Mouse (Mus musculus): ENCODE data around the gene Calm1. TPM values are rescaled to one million over a fixed set of nuclear protein-coding genes. Genes with fewer than 3 reads are reported as not detected.

Gene Calm1
- polyA plus RNA-seq, 1 experiment from 2014 or later = 432 TPM

DNA sequence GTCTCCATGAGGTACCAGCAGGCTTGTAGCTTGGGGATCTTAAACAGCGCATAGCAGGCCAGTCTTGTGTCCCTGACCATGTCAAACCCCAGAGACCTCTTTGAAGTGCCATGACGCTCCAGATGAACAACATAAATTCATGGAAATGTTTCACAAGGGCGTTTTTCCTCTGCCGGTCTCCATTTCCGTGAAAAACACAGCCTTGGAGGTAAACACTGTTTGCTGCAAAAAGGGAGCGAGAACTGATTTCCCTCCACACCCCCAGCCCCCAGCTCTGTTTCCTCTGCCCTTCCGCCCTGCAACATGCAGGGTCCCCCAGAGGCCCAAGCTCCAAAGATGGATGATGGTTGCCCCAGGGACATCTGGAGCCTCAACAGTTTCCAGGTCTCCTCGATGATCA, 24.3 kb downstream of the Calm1 start:
- H3K79me2 ChIP-seq (ENCODE audit: inconsistent target) = no peaks in the 10 kb centered on the region
- WGBS (ENCODE audit: missing documents) = 87% methylated on average over 8 of the region's 8 CpGs
- H3K4me3 ChIP-seq (ENCODE audit: inconsistent target) = no peak overlapping the region
- H3K27ac ChIP-seq = no peak overlapping the region
- no peaks in the 10 kb centered on the region for H3K36me3 ChIP-seq (ENCODE audit: inconsistent target)

DNA sequence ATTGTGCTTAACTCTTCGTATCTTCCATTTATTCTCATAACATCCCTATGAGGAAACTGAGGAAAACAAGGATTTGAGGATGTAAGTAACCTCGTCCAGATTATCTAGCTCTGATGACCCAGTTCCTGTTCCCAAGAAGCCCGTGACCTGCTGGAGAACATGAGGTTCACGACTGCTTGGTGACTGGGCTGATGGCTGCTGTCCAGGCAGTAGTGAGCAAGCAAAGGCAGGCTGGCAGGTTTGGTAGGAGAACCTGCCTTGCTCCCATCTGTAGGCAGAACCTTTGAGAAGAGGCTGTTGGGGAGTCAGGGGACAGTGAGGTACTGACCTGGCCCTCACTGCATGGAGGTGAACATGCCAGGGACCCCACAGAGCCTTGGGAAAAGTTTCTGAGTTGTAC, 26.0 kb downstream of the Calm1 start:
- Histone ChIP-seq H3K27ac (no peak overlapping the region), H3K79me2 (ENCODE audit: inconsistent target) (no peaks in the 10 kb centered on the region), H3K36me3 (ENCODE audit: inconsistent target) (no peaks in the 10 kb centered on the region), H3K4me3 (ENCODE audit: inconsistent target) (no peak overlapping the region)
- 32% methylated on average over 4 of the region's 4 CpGs for WGBS (ENCODE audit: missing documents)

DNA sequence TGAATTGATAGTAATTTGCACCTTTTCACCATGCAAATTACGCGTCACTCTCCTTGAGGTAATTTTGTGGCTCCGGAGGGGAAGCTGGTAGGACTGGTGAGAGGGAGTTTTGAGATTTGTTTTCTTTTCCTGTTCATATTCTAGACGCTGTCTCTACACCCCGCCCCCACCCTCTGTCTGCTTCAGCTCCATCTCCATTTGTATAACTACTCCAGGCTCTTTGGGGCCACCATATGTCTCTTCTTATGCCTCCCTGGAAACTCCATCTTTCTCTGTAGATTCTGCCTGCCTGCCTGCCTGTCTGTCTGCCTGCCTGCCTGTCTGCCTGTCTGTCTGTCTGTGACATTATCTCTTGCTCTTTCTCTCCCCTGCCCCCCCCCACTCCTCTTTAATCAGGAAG, 26.8 kb downstream of the Calm1 start:
- 55% methylated on average over 5 of the region's 5 CpGs for WGBS (ENCODE audit: missing documents)
- H3K27ac ChIP-seq = no peak overlapping the region
- H3K79me2 ChIP-seq (ENCODE audit: inconsistent target) = no peaks in the 10 kb centered on the region
- H3K4me3 ChIP-seq (ENCODE audit: inconsistent target) = no peak overlapping the region
- no peaks in the 10 kb centered on the region for H3K36me3 ChIP-seq (ENCODE audit: inconsistent target)

DNA sequence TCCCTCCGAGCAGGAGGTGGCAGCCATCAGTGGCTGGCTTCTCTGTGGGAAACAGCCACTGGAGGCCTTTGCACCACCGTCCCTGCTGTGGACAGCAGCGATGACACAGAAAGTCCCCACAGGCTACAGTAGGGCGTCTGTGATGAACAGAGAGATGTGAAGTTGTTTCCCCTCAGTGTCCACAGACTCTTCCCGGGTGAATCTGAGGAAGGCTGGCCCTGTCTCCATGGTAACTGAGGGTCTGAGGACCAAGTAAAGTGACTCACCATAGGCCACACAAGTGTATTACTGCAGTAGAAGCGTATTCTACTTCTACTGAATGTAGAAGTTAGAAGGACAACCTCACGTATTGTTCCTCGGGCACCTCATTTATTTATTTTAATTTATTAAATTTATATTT, 27.4 kb downstream of the Calm1 start:
- no peaks in the 10 kb centered on the region for H3K36me3 ChIP-seq (ENCODE audit: inconsistent target)
- WGBS (ENCODE audit: missing documents) = 95% methylated on average over 8 of the region's 8 CpGs
- no peaks in the 10 kb centered on the region for H3K79me2 ChIP-seq (ENCODE audit: inconsistent target)
- H3K4me3 ChIP-seq (ENCODE audit: inconsistent target) = no peak overlapping the region
- H3K27ac ChIP-seq = no peak overlapping the region

DNA sequence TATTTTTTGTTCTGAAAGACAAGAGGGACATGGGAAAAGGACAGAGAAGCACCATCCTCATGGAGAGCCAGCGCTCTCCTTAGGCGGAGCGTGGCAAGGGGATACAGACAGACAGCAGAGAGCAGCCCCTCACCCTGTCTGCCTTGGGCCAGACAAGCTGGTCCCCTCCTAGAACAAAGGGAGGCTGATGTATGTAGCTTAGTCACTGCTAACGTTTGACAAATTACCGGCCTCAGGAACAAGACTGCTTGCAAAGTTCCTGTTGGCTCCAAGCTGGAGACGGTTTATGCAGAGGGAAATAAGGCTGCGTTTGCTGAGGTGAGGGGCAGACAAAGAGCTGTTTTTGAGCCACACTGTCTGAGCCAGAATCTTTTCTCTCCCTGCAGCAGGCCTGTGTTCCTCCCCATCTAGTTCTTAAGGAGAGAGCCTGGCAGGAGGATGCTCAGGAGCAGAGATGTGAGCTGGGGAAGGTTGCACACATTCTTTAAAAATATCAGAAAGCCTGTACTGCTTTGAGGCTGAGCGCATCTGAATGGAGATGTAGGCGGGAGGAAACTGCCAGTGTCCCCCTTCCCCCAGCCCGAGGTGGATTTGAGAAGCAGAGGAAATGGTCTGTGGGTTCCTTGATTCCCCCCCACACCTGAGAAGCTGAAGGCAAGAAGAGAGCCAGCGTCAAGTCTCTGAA, 28.9 kb downstream of the Calm1 start:
- WGBS (ENCODE audit: missing documents) = 39% methylated on average over 11 of the region's 11 CpGs
- no peaks in the 10 kb centered on the region for H3K79me2 ChIP-seq (ENCODE audit: inconsistent target)
- no peak overlapping the region for H3K4me3 ChIP-seq (ENCODE audit: inconsistent target)
- no peak overlapping the region for H3K27ac ChIP-seq
- H3K36me3 ChIP-seq (ENCODE audit: inconsistent target) = no peaks in the 10 kb centered on the region

DNA sequence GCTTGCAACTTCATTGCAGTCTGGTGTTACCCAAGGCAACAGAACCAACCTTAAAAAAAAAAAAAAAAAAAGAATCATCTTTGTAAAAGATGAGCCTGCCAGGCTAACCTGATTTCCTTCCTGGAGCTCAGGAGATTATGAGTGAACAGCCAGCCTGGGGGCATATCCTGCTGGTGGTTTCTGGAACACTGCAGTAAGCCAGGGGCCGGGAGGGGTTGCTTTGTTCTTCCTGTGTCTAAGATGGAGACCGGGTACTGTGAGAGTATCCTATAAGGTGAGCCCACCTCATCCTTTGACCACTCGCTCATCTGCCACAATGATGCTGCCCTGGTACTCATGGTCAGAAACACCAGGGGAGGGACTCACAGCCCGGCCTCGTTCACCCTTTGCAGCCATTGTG, 35.0 kb downstream of the Calm1 start:
- Histone ChIP-seq H3K36me3 (ENCODE audit: inconsistent target) (no peaks in the 10 kb centered on the region), H3K4me3 (ENCODE audit: inconsistent target) (no peak overlapping the region), H3K27ac (no peak overlapping the region), H3K79me2 (ENCODE audit: inconsistent target) (no peaks in the 10 kb centered on the region)
- WGBS (ENCODE audit: missing documents) = 89% methylated on average over 5 of the region's 5 CpGs

DNA sequence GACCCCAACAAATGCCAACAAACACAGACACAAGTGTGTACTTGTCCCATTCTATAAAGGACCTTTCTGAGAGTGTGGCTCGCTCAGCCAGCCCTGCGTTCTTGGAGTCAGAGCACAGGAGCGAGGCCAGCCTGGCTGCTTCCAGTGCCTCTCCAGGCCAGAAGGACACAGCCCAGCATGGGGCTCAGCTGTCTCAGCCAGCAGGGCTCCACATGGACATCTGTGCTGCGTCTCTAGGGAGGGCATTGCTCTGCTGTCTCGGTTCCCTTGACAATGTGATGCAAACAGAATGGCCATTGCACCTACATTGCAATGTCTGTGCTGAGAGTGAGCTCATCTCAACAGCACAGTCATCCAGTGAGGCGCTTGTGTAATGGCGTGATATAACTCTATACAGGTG, 35.7 kb downstream of the Calm1 start:
- no peak overlapping the region for H3K4me3 ChIP-seq (ENCODE audit: inconsistent target)
- no peaks in the 10 kb centered on the region for H3K36me3 ChIP-seq (ENCODE audit: inconsistent target)
- H3K79me2 ChIP-seq (ENCODE audit: inconsistent target) = no peaks in the 10 kb centered on the region
- 94% methylated on average over 7 of the region's 7 CpGs for WGBS (ENCODE audit: missing documents)
- no peak overlapping the region for H3K27ac ChIP-seq

DNA sequence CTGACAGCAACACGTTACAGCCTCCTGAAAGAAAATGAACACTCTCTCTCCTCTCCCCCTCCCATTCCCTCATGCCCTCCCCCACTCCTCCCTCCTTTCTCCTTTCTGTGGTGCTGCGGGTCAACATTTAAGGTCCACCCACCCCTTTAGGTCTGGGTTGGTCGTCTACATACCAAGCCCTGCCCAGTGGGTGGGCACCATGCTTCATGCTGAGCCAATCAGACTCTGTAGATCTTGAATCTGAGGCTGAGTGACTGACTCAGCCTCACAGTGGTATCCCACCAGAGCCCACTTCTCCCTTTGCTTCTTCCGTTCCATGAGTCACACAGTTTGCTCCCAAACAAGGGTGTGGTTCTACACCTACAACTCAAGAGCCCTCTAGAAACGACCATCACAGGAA, 36.2 kb downstream of the Calm1 start:
- Histone ChIP-seq H3K79me2 (ENCODE audit: inconsistent target) (no peaks in the 10 kb centered on the region), H3K4me3 (ENCODE audit: inconsistent target) (no peak overlapping the region), H3K36me3 (ENCODE audit: inconsistent target) (no peaks in the 10 kb centered on the region), H3K27ac (no peak overlapping the region)
- WGBS (ENCODE audit: missing documents) = 57% methylated on average over 5 of the region's 5 CpGs

DNA sequence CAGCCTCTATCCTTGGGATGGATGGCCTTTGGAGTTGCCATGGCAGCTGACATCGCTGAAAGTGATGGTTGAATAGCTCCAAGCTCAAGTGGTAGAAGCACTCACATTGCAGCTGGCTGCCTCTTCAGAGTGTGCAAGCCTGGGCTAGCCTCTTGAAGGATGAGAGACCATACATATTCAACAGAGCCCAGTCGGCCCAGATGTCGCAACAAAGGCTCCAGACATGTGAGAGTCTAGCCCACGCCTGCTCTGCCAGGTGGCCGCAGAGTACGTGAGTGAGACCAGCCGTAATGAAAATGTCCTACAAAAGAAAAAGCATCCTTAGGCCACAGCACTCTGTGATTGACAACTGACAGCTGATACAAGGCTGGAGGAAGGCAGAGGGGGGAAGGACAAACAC, 40.2 kb downstream of the Calm1 start:
- H3K4me3 ChIP-seq (ENCODE audit: inconsistent target) = no peak overlapping the region

DNA sequence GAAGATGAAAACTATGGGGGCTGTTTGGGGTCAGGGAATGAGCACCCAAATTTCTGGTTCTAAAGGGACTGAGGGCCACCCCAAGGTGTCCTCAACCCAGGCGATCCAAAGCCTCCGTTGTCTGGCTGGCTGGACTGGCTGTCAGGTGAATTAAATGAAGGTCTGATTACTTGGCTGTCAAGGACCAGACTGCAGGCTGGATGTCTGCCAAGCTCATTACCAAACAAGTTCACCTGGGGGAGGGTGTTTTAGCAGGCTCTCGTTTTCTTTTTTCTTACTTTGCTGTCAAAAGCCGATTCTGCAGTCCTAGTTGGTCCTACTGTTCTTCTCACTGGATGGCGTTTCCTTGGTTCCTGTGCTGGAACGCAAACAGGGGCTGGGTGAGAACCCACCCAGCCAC, 40.6 kb downstream of the Calm1 start:
- Histone ChIP-seq H3K79me2 (ENCODE audit: inconsistent target) (no peaks in the 10 kb centered on the region), H3K27ac (no peak overlapping the region), H3K4me3 (ENCODE audit: inconsistent target) (no peak overlapping the region), H3K36me3 (ENCODE audit: inconsistent target) (no peaks in the 10 kb centered on the region)
- WGBS (ENCODE audit: missing documents) = 83% methylated on average over 6 of the region's 6 CpGs

More for the DNA sequence above, 40.2 kb downstream of the Calm1 start:
- 90% methylated on average over 7 of the region's 7 CpGs for WGBS (ENCODE audit: missing documents)
- Histone ChIP-seq H3K27ac (no peak overlapping the region), H3K79me2 (ENCODE audit: inconsistent target) (no peaks in the 10 kb centered on the region), H3K36me3 (ENCODE audit: inconsistent target) (no peaks in the 10 kb centered on the region)

DNA sequence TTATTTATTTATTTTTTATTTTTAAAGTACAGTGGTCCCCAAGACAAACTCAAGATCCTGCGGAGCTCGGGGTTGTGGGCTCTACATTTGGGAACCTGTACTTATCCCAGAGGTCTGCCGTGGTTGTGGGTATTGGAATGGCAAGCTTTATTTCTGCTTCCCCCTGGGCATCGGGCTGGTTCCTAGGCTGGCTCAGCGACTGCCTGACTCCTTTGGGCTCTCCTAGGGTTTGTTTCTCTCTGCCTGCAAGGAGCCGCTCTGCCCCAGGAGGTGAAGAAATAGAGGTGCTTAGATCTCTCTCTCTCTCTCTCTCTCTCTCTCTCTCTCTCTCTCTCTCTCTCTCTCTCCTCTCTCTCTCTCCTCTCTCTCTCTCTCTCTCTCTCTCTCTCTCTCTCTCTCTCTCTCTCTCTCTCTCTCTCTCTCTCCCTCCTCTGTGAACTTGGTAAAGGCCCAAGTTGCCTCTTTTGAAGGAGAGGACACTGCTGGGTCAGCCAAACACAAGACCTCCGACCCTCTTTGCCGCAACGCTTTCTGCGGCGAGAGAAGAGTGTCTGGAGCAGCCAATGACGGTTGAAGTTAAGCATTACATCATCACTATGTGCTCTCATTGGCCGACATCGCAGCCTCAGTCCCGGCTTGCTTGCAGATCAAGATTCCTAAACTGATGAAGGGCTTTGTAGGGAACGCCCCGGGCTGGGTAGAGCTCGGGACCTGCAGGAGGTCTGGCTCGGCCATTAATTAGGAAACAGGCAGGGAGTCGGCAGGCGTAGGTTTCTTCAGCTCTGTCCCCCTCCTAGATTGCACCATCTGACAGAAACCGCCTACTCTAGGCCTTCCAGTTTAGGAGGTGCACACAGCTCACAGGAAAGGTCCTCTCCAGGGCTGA, 42.9 kb downstream of the Calm1 start:
- Histone ChIP-seq H3K27ac (no peak overlapping the region), H3K4me3 (ENCODE audit: inconsistent target) (no peak overlapping the region), H3K79me2 (ENCODE audit: inconsistent target) (no peaks in the 10 kb centered on the region), H3K36me3 (ENCODE audit: inconsistent target) (no peaks in the 10 kb centered on the region)
- WGBS (ENCODE audit: missing documents) = 33% methylated on average over 21 of the region's 22 CpGs

DNA sequence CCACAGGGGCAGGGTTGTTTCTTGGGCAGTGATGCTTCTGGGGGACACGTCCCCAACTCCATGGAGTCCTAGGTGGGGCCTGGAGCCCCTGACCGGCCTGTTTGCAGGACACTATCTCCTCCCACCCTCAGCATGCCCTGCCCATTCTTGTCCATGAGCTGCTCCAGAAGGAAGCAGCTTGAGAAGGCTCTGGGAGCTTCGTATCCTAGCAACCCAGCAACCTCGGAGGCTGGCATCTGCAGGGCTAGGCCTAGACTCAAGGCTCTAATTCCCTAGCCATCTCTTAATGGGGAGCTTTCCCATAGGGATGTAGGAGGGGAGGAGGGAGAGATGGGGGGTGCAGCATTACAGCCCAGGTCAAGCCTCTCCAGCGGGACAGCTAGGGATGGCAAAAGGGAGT, 45.3 kb downstream of the Calm1 start:
- H3K27ac ChIP-seq = no peak overlapping the region
- H3K36me3 ChIP-seq (ENCODE audit: inconsistent target) = no peaks in the 10 kb centered on the region
- H3K4me3 ChIP-seq (ENCODE audit: inconsistent target) = no peak overlapping the region
- H3K79me2 ChIP-seq (ENCODE audit: inconsistent target) = no peaks in the 10 kb centered on the region
- 92% methylated on average over 5 of the region's 5 CpGs for WGBS (ENCODE audit: missing documents)

DNA sequence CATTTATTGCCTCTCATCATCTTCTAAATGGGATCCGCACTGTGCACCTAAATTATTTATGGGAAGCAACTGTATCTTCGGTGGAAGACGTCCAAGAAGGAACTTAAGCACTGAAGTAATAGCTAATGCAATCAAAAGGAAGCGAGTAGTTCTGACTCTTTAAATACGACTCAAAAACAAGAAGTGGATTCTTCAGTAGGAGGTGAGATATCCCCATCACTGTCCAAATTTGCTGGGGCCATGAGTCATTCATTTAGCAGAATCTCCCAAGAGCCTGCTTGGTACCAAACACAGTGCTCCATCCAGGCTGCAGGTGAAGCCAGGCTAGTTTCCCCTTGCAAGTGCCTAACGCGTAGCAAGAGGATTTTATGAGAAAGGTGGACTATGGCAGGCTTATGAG, 49.9 kb downstream of the Calm1 start:
- H3K27ac ChIP-seq = no peak overlapping the region
- no peaks in the 10 kb centered on the region for H3K79me2 ChIP-seq (ENCODE audit: inconsistent target)
- 47% methylated on average over 7 of the region's 7 CpGs for WGBS (ENCODE audit: missing documents)
- H3K4me3 ChIP-seq (ENCODE audit: inconsistent target) = no peak overlapping the region
- no peaks in the 10 kb centered on the region for H3K36me3 ChIP-seq (ENCODE audit: inconsistent target)

DNA sequence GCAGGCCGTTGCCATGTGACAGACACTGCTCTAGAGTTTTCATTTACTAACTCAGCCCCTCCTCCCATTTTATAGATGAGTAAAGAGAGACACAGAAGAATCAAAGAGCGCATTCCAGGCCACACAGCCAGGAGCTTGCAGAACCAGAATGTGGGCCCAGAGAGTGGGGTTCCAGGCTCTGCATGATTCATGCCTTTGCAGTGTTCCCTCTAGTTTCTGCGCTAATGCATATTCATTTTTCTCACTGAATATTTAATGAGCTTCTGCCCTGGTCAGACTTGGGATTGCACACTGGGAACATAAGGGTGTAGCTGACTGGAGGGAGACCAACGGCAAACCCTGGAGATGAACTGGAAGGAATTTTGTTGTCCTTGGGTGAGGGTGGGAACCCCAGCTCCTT, 55.2 kb downstream of the Calm1 start:
- no peaks in the 10 kb centered on the region for H3K36me3 ChIP-seq (ENCODE audit: inconsistent target)
- no peaks in the 10 kb centered on the region for H3K79me2 ChIP-seq (ENCODE audit: inconsistent target)

DNA sequence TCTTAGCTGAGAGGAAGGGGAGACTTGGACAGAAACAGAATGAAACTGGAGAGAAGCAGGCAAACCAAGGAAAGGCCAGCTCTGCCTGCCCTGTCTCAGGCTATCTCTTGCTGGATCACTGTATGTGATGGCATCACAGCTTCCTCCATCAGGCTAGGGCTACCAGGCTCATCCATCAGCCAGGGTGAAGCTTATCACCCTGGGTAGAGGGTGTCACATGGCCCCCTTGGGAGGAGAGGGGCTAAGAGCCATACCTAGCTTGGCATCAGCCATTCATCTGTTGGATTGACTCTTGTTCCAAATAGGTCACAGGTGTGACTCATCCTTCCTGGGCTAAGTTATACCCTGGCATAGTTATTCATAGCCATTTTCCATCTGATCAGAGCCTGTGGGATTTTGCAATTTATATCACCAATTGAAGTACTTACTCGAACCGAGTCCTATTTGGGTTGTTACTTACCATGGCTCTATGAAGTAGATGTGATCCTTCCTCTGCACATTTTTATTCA, 56.3 kb downstream of the Calm1 start:
- H3K79me2 ChIP-seq (ENCODE audit: inconsistent target) = no peaks in the 10 kb centered on the region
- WGBS (ENCODE audit: missing documents) = 78% methylated on average over 2 of the region's 2 CpGs
- no peak overlapping the region for H3K27ac ChIP-seq
- H3K4me3 ChIP-seq (ENCODE audit: inconsistent target) = no peak overlapping the region
- no peaks in the 10 kb centered on the region for H3K36me3 ChIP-seq (ENCODE audit: inconsistent target)

More for the DNA sequence above, 55.2 kb downstream of the Calm1 start:
- H3K27ac ChIP-seq = no peak overlapping the region
- WGBS (ENCODE audit: missing documents) = 94% methylated on average over 4 of the region's 4 CpGs
- H3K4me3 ChIP-seq (ENCODE audit: inconsistent target) = no peak overlapping the region
